Mouse (Mus musculus): Measurements from ENCODE around the gene Phf1. TPM values are rescaled to one million over a fixed set of nuclear protein-coding genes. Genes with fewer than 3 reads are reported as not detected.

The Phf1 gene
- polyA plus RNA-seq (2014; fragmentation: Nextera tagmentation; extraction: Ambion mirVana) = 18.8 and 23.8 TPM in 2 replicates

- 0% methylated on average over 41 of the region's 43 CpGs for WGBS
Observed at GRCm38 (mm10) chr17:26932839-26933398, at the start of gene Phf1. Phf1 (plus strand) TSS chr17:26933052.

GRCm38 (mm10) chr17:26883585-26883984 lies 49.3 kb upstream of the Phf1 start:
- no peaks in the 10 kb centered on the region for H3K9me3 ChIP-seq (ENCODE audit: control insufficient read depth, low read length)
- H3K27me3 ChIP-seq (ENCODE audit: control insufficient read depth, insufficient read depth, low read length) = no peaks in the 10 kb centered on the region
- 76% methylated on average over 6 of the region's 6 CpGs for WGBS
- H3K4me3 ChIP-seq (ENCODE audit: low read depth, low read length) = no peak overlapping the region
- H3K27ac ChIP-seq (ENCODE audit: low read depth, low read length) = no peak overlapping the region
- ATAC-seq (ENCODE audit: low read depth) = no peak
- no peak overlapping the region for H3K9ac ChIP-seq (replicated peaks; ENCODE audit: low read depth, low read length)
- no peak overlapping the region for H3K4me2 ChIP-seq (ENCODE audit: low read depth, low read length)
- H3K36me3 ChIP-seq (ENCODE audit: control insufficient read depth, insufficient read depth, low read length) = no peaks in the 10 kb centered on the region
- H3K4me1 ChIP-seq (ENCODE audit: control insufficient read depth, insufficient read depth, low read length) = peaks cover 11% of the 10 kb centered on the region

More at GRCm38 (mm10) chr17:26932839-26933398, at the start of gene Phf1:
- Histone ChIP-seq H3K9ac (replicated peaks; ENCODE audit: low read depth, low read length) (peak within 1 kb of the TSS; percentile 82), H3K27ac (ENCODE audit: low read depth, low read length) (peak within 1 kb of the TSS; percentile 75), H3K4me2 (ENCODE audit: low read depth, low read length) (peak within 1 kb of the TSS; percentile 82), H3K4me3 (ENCODE audit: low read depth, low read length) (peak within 1 kb of the TSS; percentile 77), H3K4me1 (ENCODE audit: control insufficient read depth, insufficient read depth, low read length) (peaks cover 8% of the 10 kb centered on the region), H3K36me3 (ENCODE audit: control insufficient read depth, insufficient read depth, low read length) (peaks cover 10% of the 10 kb centered on the region), H3K27me3 (ENCODE audit: control insufficient read depth, insufficient read depth, low read length) (no peaks in the 10 kb centered on the region), H3K9me3 (ENCODE audit: control insufficient read depth, low read length) (no peaks in the 10 kb centered on the region)
- ATAC-seq (ENCODE audit: low read depth) = peak; percentile 76

GRCm38 (mm10) chr17:26884995-26885926 lies 47.6 kb upstream of the Phf1 start:
- H3K27ac ChIP-seq (ENCODE audit: low read depth, low read length) = no peak overlapping the region
- peaks cover 11% of the 10 kb centered on the region for H3K4me1 ChIP-seq (ENCODE audit: control insufficient read depth, insufficient read depth, low read length)
- H3K9ac ChIP-seq (replicated peaks; ENCODE audit: low read depth, low read length) = peak overlapping the region; percentile 4; the same call in 1 of the 2 replicates
- H3K36me3 ChIP-seq (ENCODE audit: control insufficient read depth, insufficient read depth, low read length) = no peaks in the 10 kb centered on the region
- 25% methylated on average over 25 of the region's 25 CpGs for WGBS
- peak overlapping the region; percentile 66 for H3K4me2 ChIP-seq (ENCODE audit: low read depth, low read length)
- ATAC-seq (ENCODE audit: low read depth) = peak; percentile 58; the same call in 1 of the 2 replicates
- no peaks in the 10 kb centered on the region; the same call in 1 of the 2 replicates for H3K27me3 ChIP-seq (ENCODE audit: control insufficient read depth, insufficient read depth, low read length)
- H3K9me3 ChIP-seq (ENCODE audit: control insufficient read depth, low read length) = no peaks in the 10 kb centered on the region
- H3K4me3 ChIP-seq (ENCODE audit: low read depth, low read length) = peak overlapping the region; percentile 33

- H3K4me3 ChIP-seq (ENCODE audit: low read depth, low read length) = peak overlapping the region; percentile 33
- H3K4me2 ChIP-seq (ENCODE audit: low read depth, low read length) = peak overlapping the region; percentile 66
- no peaks in the 10 kb centered on the region for H3K36me3 ChIP-seq (ENCODE audit: control insufficient read depth, insufficient read depth, low read length)
- no peak overlapping the region for H3K9ac ChIP-seq (replicated peaks; ENCODE audit: low read depth, low read length)
- H3K27ac ChIP-seq (ENCODE audit: low read depth, low read length) = no peak overlapping the region
- WGBS = 10% methylated on average over 30 of the region's 30 CpGs
- H3K9me3 ChIP-seq (ENCODE audit: control insufficient read depth, low read length) = no peaks in the 10 kb centered on the region
- H3K27me3 ChIP-seq (ENCODE audit: control insufficient read depth, insufficient read depth, low read length) = no peaks in the 10 kb centered on the region; the same call in 1 of the 2 replicates
- peaks cover 11% of the 10 kb centered on the region for H3K4me1 ChIP-seq (ENCODE audit: control insufficient read depth, insufficient read depth, low read length)
- ATAC-seq (ENCODE audit: low read depth) = peak; percentile 93
Observed at GRCm38 (mm10) chr17:26886047-26886749, 46.7 kb upstream of the Phf1 start.

GRCm38 (mm10) chr17:26887926-26888325 lies 44.9 kb upstream of the Phf1 start:
- Histone ChIP-seq H3K4me1 (ENCODE audit: control insufficient read depth, insufficient read depth, low read length) (peaks cover 11% of the 10 kb centered on the region), H3K27ac (ENCODE audit: low read depth, low read length) (no peak overlapping the region), H3K27me3 (ENCODE audit: control insufficient read depth, insufficient read depth, low read length) (no peaks in the 10 kb centered on the region; the same call in 1 of the 2 replicates), H3K9ac (replicated peaks; ENCODE audit: low read depth, low read length) (no peak overlapping the region), H3K9me3 (ENCODE audit: control insufficient read depth, low read length) (no peaks in the 10 kb centered on the region), H3K4me2 (ENCODE audit: low read depth, low read length) (no peak overlapping the region), H3K36me3 (ENCODE audit: control insufficient read depth, insufficient read depth, low read length) (no peaks in the 10 kb centered on the region), H3K4me3 (ENCODE audit: low read depth, low read length) (no peak overlapping the region)
- 45% methylated on average over 3 of the region's 3 CpGs for WGBS
- no peak for ATAC-seq (ENCODE audit: low read depth)

- 44% methylated on average over 16 of the region's 16 CpGs for WGBS
- Histone ChIP-seq H3K27ac (ENCODE audit: low read depth, low read length) (no peak overlapping the region; the same call in 1 of the 2 replicates), H3K36me3 (ENCODE audit: control insufficient read depth, insufficient read depth, low read length) (no peaks in the 10 kb centered on the region), H3K4me2 (ENCODE audit: low read depth, low read length) (no peak overlapping the region), H3K4me1 (ENCODE audit: control insufficient read depth, insufficient read depth, low read length) (no peaks in the 10 kb centered on the region), H3K9ac (replicated peaks; ENCODE audit: low read depth, low read length) (no peak overlapping the region), H3K9me3 (ENCODE audit: control insufficient read depth, low read length) (no peaks in the 10 kb centered on the region), H3K4me3 (ENCODE audit: low read depth, low read length) (no peak overlapping the region), H3K27me3 (ENCODE audit: control insufficient read depth, insufficient read depth, low read length) (no peaks in the 10 kb centered on the region; the same call in 1 of the 2 replicates)
- no peak for ATAC-seq (ENCODE audit: low read depth)
Observed at GRCm38 (mm10) chr17:26892635-26893375, 40.0 kb upstream of the Phf1 start.

GRCm38 (mm10) chr17:26893492-26893891 lies 39.4 kb upstream of the Phf1 start:
- Histone ChIP-seq H3K4me2 (ENCODE audit: low read depth, low read length) (no peak overlapping the region), H3K4me1 (ENCODE audit: control insufficient read depth, insufficient read depth, low read length) (no peaks in the 10 kb centered on the region), H3K9ac (replicated peaks; ENCODE audit: low read depth, low read length) (no peak overlapping the region), H3K4me3 (ENCODE audit: low read depth, low read length) (no peak overlapping the region), H3K36me3 (ENCODE audit: control insufficient read depth, insufficient read depth, low read length) (no peaks in the 10 kb centered on the region), H3K9me3 (ENCODE audit: control insufficient read depth, low read length) (no peaks in the 10 kb centered on the region), H3K27me3 (ENCODE audit: control insufficient read depth, insufficient read depth, low read length) (no peaks in the 10 kb centered on the region; the same call in 1 of the 2 replicates), H3K27ac (ENCODE audit: low read depth, low read length) (no peak overlapping the region)
- WGBS = 57% methylated on average over 6 of the region's 6 CpGs
- no peak for ATAC-seq (ENCODE audit: low read depth)

- H3K9ac ChIP-seq (replicated peaks; ENCODE audit: low read depth, low read length) = no peak overlapping the region
Observed at GRCm38 (mm10) chr17:26894342-26894741, 38.5 kb upstream of the Phf1 start.

More at GRCm38 (mm10) chr17:26894342-26894741, 38.5 kb upstream of the Phf1 start:
- Histone ChIP-seq H3K4me1 (ENCODE audit: control insufficient read depth, insufficient read depth, low read length) (no peaks in the 10 kb centered on the region), H3K4me3 (ENCODE audit: low read depth, low read length) (no peak overlapping the region), H3K4me2 (ENCODE audit: low read depth, low read length) (no peak overlapping the region), H3K36me3 (ENCODE audit: control insufficient read depth, insufficient read depth, low read length) (no peaks in the 10 kb centered on the region), H3K9me3 (ENCODE audit: control insufficient read depth, low read length) (no peaks in the 10 kb centered on the region), H3K27me3 (ENCODE audit: control insufficient read depth, insufficient read depth, low read length) (no peaks in the 10 kb centered on the region; the same call in 1 of the 2 replicates), H3K27ac (ENCODE audit: low read depth, low read length) (no peak overlapping the region)
- WGBS = 50% methylated on average over 6 of the region's 6 CpGs
- 0 out of 2 replicates have a peak, but pooled peaks have one; percentile 11 for ATAC-seq (ENCODE audit: low read depth)

Data from neural tube, embryonic 14.5 days (tissue).